Mouse (Mus musculus): ENCODE results near the gene Tor3a. TPM values are rescaled to one million over a fixed set of nuclear protein-coding genes. Genes with fewer than 3 reads are reported as not detected.

The Tor3a gene
- polyA plus RNA-seq, 1 experiment from 2014 or later, result 6.5 TPM

GRCm38 (mm10) chr1:156708672-156709071 lies 34.5 kb upstream of the Tor3a start:
- no peak overlapping the region for H3K27ac ChIP-seq (ENCODE audit: low read depth, low read length)
- WGBS, result 90% methylated on average over 3 of the region's 3 CpGs
- ATAC-seq (ENCODE audit: low FRiP score), result no peak

GRCm38 (mm10) chr1:156705696-156706285 lies 31.6 kb upstream of the Tor3a start:
- H3K4me2 ChIP-seq (replicated peaks; ENCODE audit: low read depth, low read length), result no peak overlapping the region
- no peak overlapping the region for H3K4me3 ChIP-seq (ENCODE audit: low read depth, low read length)
- peaks cover 2% of the 10 kb centered on the region; the same call in 1 of the 2 replicates for H3K36me3 ChIP-seq (ENCODE audit: control insufficient read depth, insufficient read depth, low read length)
- WGBS, result 86% methylated on average over 10 of the region's 10 CpGs
- no peaks in the 10 kb centered on the region for H3K27me3 ChIP-seq (ENCODE audit: control insufficient read depth, insufficient read depth, low read length)
- no peak overlapping the region for H3K9ac ChIP-seq (ENCODE audit: low read depth, low read length)
- no peak overlapping the region for H3K27ac ChIP-seq (ENCODE audit: low read depth, low read length)
- DNase-seq (ENCODE audit: low spot score) (no peak), ATAC-seq (ENCODE audit: low FRiP score) (no peak)
- H3K9me3 ChIP-seq (ENCODE audit: control insufficient read depth, low read length), result no peaks in the 10 kb centered on the region
- H3K4me1 ChIP-seq (replicated peaks; ENCODE audit: control insufficient read depth, insufficient read depth, low read length), result no peaks in the 10 kb centered on the region

More at GRCm38 (mm10) chr1:156708672-156709071, 34.5 kb upstream of the Tor3a start:
- Histone ChIP-seq H3K4me1 (replicated peaks; ENCODE audit: control insufficient read depth, insufficient read depth, low read length) (no peaks in the 10 kb centered on the region), H3K4me2 (replicated peaks; ENCODE audit: low read depth, low read length) (no peak overlapping the region), H3K4me3 (ENCODE audit: low read depth, low read length) (no peak overlapping the region), H3K9me3 (ENCODE audit: control insufficient read depth, low read length) (no peaks in the 10 kb centered on the region), H3K9ac (ENCODE audit: low read depth, low read length) (no peak overlapping the region), H3K27me3 (ENCODE audit: control insufficient read depth, insufficient read depth, low read length) (no peaks in the 10 kb centered on the region), H3K36me3 (ENCODE audit: control insufficient read depth, insufficient read depth, low read length) (no peaks in the 10 kb centered on the region)
- no peak for DNase-seq (ENCODE audit: low spot score)

GRCm38 (mm10) chr1:156703444-156703843 lies 29.3 kb upstream of the Tor3a start:
- 92% methylated on average over 4 of the region's 4 CpGs for WGBS
- no peak overlapping the region for H3K27ac ChIP-seq (ENCODE audit: low read depth, low read length)
- H3K36me3 ChIP-seq (ENCODE audit: control insufficient read depth, insufficient read depth, low read length), result peaks cover 2% of the 10 kb centered on the region; the same call in 1 of the 2 replicates
- no peaks in the 10 kb centered on the region for H3K4me1 ChIP-seq (replicated peaks; ENCODE audit: control insufficient read depth, insufficient read depth, low read length)
- no peak overlapping the region for H3K9ac ChIP-seq (ENCODE audit: low read depth, low read length)
- no peak for DNase-seq (ENCODE audit: low spot score)
- H3K27me3 ChIP-seq (ENCODE audit: control insufficient read depth, insufficient read depth, low read length), result no peaks in the 10 kb centered on the region
- no peak overlapping the region for H3K4me3 ChIP-seq (ENCODE audit: low read depth, low read length)
- no peak overlapping the region for H3K4me2 ChIP-seq (replicated peaks; ENCODE audit: low read depth, low read length)
- ATAC-seq (ENCODE audit: low FRiP score), result no peak
- H3K9me3 ChIP-seq (ENCODE audit: control insufficient read depth, low read length), result no peaks in the 10 kb centered on the region

GRCm38 (mm10) chr1:156702151-156702550 lies 28.0 kb upstream of the Tor3a start:
- ATAC-seq (ENCODE audit: low FRiP score) (no peak), DNase-seq (ENCODE audit: low spot score) (no peak)
- peaks cover 2% of the 10 kb centered on the region; the same call in 1 of the 2 replicates for H3K36me3 ChIP-seq (ENCODE audit: control insufficient read depth, insufficient read depth, low read length)
- no peak overlapping the region for H3K9ac ChIP-seq (ENCODE audit: low read depth, low read length)
- no peaks in the 10 kb centered on the region for H3K4me1 ChIP-seq (replicated peaks; ENCODE audit: control insufficient read depth, insufficient read depth, low read length)
- H3K9me3 ChIP-seq (ENCODE audit: control insufficient read depth, low read length), result no peaks in the 10 kb centered on the region
- WGBS, result 90% methylated on average over 7 of the region's 7 CpGs
- no peak overlapping the region for H3K4me2 ChIP-seq (replicated peaks; ENCODE audit: low read depth, low read length)
- H3K4me3 ChIP-seq (ENCODE audit: low read depth, low read length), result no peak overlapping the region
- no peak overlapping the region for H3K27ac ChIP-seq (ENCODE audit: low read depth, low read length)
- H3K27me3 ChIP-seq (ENCODE audit: control insufficient read depth, insufficient read depth, low read length), result no peaks in the 10 kb centered on the region

GRCm38 (mm10) chr1:156686025-156686661 lies 12.0 kb upstream of the Tor3a start:
- 78% methylated on average over 7 of the region's 7 CpGs for WGBS
- ATAC-seq (ENCODE audit: low FRiP score) (no peak), DNase-seq (ENCODE audit: low spot score) (no peak)
- Histone ChIP-seq H3K9ac (ENCODE audit: low read depth, low read length) (no peak overlapping the region), H3K27ac (ENCODE audit: low read depth, low read length) (no peak overlapping the region), H3K4me2 (replicated peaks; ENCODE audit: low read depth, low read length) (no peak overlapping the region), H3K4me1 (replicated peaks; ENCODE audit: control insufficient read depth, insufficient read depth, low read length) (no peaks in the 10 kb centered on the region), H3K36me3 (ENCODE audit: control insufficient read depth, insufficient read depth, low read length) (no peaks in the 10 kb centered on the region), H3K4me3 (ENCODE audit: low read depth, low read length) (no peak overlapping the region), H3K27me3 (ENCODE audit: control insufficient read depth, insufficient read depth, low read length) (no peaks in the 10 kb centered on the region), H3K9me3 (ENCODE audit: control insufficient read depth, low read length) (no peaks in the 10 kb centered on the region)

- H3K27me3 ChIP-seq (ENCODE audit: control insufficient read depth, insufficient read depth, low read length), result no peaks in the 10 kb centered on the region
Observed at GRCm38 (mm10) chr1:156679599-156679998, 5.4 kb upstream of the Tor3a start.

GRCm38 (mm10) chr1:156677230-156677629 lies 3.1 kb upstream of the Tor3a start:
- Histone ChIP-seq H3K36me3 (ENCODE audit: control insufficient read depth, insufficient read depth, low read length) (no peaks in the 10 kb centered on the region), H3K4me1 (replicated peaks; ENCODE audit: control insufficient read depth, insufficient read depth, low read length) (peaks cover 3% of the 10 kb centered on the region; the same call in 1 of the 2 replicates), H3K9ac (ENCODE audit: low read depth, low read length) (no peak overlapping the region), H3K4me3 (ENCODE audit: low read depth, low read length) (no peak overlapping the region), H3K4me2 (replicated peaks; ENCODE audit: low read depth, low read length) (no peak overlapping the region), H3K27ac (ENCODE audit: low read depth, low read length) (no peak overlapping the region), H3K9me3 (ENCODE audit: control insufficient read depth, low read length) (no peaks in the 10 kb centered on the region), H3K27me3 (ENCODE audit: control insufficient read depth, insufficient read depth, low read length) (no peaks in the 10 kb centered on the region)
- ATAC-seq (ENCODE audit: low FRiP score) (no peak), DNase-seq (ENCODE audit: low spot score) (no peak)
- WGBS, result 89% methylated on average over 3 of the region's 3 CpGs

More at GRCm38 (mm10) chr1:156679599-156679998, 5.4 kb upstream of the Tor3a start:
- Histone ChIP-seq H3K9ac (ENCODE audit: low read depth, low read length) (no peak overlapping the region), H3K9me3 (ENCODE audit: control insufficient read depth, low read length) (no peaks in the 10 kb centered on the region), H3K4me3 (ENCODE audit: low read depth, low read length) (no peak overlapping the region), H3K4me1 (replicated peaks; ENCODE audit: control insufficient read depth, insufficient read depth, low read length) (no peaks in the 10 kb centered on the region), H3K36me3 (ENCODE audit: control insufficient read depth, insufficient read depth, low read length) (no peaks in the 10 kb centered on the region), H3K4me2 (replicated peaks; ENCODE audit: low read depth, low read length) (no peak overlapping the region), H3K27ac (ENCODE audit: low read depth, low read length) (no peak overlapping the region)
- DNase-seq (ENCODE audit: low spot score) (no peak), ATAC-seq (ENCODE audit: low FRiP score) (no peak)
- WGBS, result 88% methylated on average over 9 of the region's 9 CpGs

GRCm38 (mm10) chr1:156676596-156676995 lies 2.4 kb upstream of the Tor3a start:
- Histone ChIP-seq H3K27ac (ENCODE audit: low read depth, low read length) (no peak overlapping the region), H3K36me3 (ENCODE audit: control insufficient read depth, insufficient read depth, low read length) (no peaks in the 10 kb centered on the region), H3K9me3 (ENCODE audit: control insufficient read depth, low read length) (no peaks in the 10 kb centered on the region), H3K4me3 (ENCODE audit: low read depth, low read length) (no peak overlapping the region), H3K27me3 (ENCODE audit: control insufficient read depth, insufficient read depth, low read length) (no peaks in the 10 kb centered on the region), H3K4me2 (replicated peaks; ENCODE audit: low read depth, low read length) (no peak overlapping the region), H3K9ac (ENCODE audit: low read depth, low read length) (no peak overlapping the region), H3K4me1 (replicated peaks; ENCODE audit: control insufficient read depth, insufficient read depth, low read length) (peaks cover 3% of the 10 kb centered on the region; the same call in 1 of the 2 replicates)
- DNase-seq (ENCODE audit: low spot score) (no peak), ATAC-seq (ENCODE audit: low FRiP score) (no peak)
- 82% methylated on average over 5 of the region's 5 CpGs for WGBS

- Histone ChIP-seq H3K9me3 (ENCODE audit: control insufficient read depth, low read length) (no peaks in the 10 kb centered on the region), H3K36me3 (ENCODE audit: control insufficient read depth, insufficient read depth, low read length) (no peaks in the 10 kb centered on the region), H3K4me3 (ENCODE audit: low read depth, low read length) (no peak overlapping the region), H3K9ac (ENCODE audit: low read depth, low read length) (no peak overlapping the region), H3K27ac (ENCODE audit: low read depth, low read length) (no peak overlapping the region), H3K27me3 (ENCODE audit: control insufficient read depth, insufficient read depth, low read length) (no peaks in the 10 kb centered on the region), H3K4me1 (replicated peaks; ENCODE audit: control insufficient read depth, insufficient read depth, low read length) (peaks cover 3% of the 10 kb centered on the region; the same call in 1 of the 2 replicates), H3K4me2 (replicated peaks; ENCODE audit: low read depth, low read length) (no peak overlapping the region)
- DNase-seq (ENCODE audit: low spot score) (peak; percentile 83), ATAC-seq (ENCODE audit: low FRiP score) (no peak)
- WGBS, result 42% methylated on average over 12 of the region's 12 CpGs
Observed at GRCm38 (mm10) chr1:156676171-156676570, 2.0 kb upstream of the Tor3a start.

Data from hindbrain, embryonic 11.5 days (tissue).